Mouse (Mus musculus) embryo, embryonic 10 days (tissue): ENCODE data around the gene Cyyr1.
"Not testable (repeated sequence)": the region's sequence is repeated elsewhere in the genome, so short reads cannot be mapped to it uniquely, and the experiment has no call there.

ENCODE experiments used
- DNase-seq: peaks from one replicate; pipeline ENCODE4 v3.0.0-alpha.2; 2015; ENCODE audit warnings: low spot score

The Cyyr1 gene

DNA sequence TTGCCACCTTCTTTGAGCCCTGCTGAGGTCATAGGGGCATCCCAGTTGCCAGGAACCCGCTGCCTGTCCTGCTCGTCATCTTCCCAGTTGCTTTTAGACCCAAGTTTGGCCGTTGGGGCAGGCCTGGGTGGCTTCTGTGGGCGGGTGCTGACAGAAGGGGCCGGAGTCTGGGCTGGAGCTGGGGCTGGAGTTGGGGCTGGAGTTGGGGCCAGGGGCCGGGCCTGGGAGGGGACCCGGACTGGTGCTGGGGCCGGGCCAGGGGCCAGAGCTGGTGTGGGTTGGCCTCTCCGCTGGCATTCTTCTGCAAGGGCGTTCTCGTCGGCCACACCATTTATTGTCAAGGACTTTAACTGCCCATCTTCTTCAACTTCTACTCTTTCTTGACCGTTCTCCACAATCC lies at the start of gene Cyyr1:
Gene Cyyr1, minus strand, starts transcription at position 101 of the 400 bp plus-strand sequence.
- not testable (repeated sequence) for DNase-seq

DNA sequence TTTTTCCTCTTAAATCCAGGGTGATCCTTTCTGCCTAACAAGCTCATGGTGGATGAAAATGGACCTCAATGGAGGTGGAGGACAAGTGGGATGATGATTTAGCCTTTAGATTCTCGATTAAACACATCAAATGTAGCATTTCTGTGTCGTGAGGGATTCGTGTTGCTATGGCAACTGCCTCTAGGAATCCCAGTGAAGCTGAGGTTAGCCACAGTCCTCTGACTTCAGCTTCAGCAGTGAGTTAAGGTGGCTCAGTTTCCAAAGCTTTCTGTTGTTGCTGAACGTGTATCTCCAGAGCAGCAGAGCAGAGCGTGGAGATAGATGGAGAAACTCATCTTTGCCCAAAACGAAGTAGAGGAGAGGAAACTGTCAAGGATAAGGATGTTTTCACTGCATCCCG lies 35.6 kb upstream of the Cyyr1 start:
- peak; percentile 6 for DNase-seq

DNA sequence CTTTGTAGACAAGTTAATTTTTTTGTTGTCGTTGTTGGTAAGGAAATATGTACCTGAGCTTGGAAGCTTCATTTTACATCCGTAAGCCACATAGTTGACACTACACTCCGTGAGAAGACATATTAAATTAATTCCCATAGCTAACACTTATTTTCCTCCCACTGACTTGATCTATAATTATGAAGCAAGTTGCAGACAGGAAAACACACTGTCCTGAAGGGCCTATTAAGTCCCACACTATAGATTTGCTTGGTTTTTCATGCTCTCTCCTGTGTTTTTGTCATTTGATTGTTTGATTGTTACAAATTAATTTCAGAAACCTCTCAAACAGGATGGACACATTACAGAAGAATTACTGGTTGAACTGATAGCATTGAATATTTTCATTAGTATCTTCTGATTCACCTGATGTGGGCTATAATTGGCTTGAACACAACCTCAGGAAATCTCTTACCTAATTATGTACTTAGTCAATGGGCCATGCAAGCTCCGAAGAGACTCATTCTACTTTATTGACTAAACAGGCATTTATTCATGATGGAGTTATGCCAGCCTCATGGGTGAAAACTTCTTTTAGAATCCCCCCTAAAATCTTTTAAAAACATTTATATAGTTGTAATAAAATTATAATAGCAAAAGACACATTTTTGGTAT lies 34.5 kb upstream of the Cyyr1 start:
- no peak for DNase-seq

DNA sequence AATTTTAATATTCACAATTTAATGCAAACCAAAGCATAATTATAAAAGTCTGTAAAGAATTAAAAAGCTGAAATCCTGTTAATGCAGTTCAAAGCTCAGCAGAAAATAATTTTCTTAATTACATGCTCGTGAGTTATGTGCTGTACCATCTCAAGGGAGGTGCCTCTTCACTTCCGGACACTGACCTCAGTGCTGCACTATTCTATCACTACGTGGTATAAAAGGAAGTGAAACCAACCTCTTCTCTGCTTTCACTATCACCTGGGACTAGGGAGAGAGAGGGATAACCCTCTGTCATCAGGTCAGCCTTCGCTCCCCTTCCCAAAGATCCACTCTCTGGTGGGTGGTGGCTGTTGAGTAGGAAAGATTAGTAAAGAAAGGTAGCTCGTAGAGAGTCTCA lies 13.3 kb upstream of the Cyyr1 start:
- no peak for DNase-seq

DNA sequence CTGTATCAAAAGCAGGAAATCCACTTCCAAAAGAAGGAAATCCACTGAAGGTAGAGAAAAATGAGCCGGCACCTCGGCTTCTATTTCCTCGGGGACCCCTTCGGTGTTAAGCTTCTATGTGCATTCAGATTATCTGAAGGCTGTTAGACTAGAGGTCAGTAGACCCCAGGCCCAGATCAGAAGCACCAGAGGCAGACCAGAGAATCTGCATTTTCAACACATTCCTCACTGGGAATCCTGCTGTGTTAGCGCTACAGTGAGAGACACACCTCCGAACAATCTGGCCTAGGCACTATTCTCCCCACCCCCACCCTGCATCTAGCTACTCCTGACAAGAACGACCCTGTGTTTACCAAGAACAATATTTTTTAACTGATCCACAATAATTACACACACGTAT lies 641 bp upstream of the Cyyr1 start:
- no peak for DNase-seq

DNA sequence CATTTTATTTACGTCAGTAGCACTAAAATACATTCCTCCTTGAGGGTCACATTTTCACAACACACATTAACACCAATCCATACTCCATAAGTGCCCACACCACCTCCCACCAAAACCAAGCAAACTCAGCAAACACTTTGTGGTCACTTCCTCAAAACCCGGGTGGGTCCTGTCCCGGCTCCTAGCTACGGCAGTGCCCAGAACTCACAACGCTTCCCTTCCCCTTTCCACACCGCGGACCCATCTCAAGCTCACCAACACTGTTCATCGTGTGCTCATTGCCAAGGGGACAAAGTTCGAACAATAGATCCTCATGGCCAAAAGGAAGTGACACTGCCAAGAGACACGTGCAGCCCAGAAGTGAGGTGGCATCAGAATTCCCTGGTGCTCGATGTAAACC lies 1.2 kb downstream of the Cyyr1 start:
- DNase-seq: not testable (repeated sequence)

DNA sequence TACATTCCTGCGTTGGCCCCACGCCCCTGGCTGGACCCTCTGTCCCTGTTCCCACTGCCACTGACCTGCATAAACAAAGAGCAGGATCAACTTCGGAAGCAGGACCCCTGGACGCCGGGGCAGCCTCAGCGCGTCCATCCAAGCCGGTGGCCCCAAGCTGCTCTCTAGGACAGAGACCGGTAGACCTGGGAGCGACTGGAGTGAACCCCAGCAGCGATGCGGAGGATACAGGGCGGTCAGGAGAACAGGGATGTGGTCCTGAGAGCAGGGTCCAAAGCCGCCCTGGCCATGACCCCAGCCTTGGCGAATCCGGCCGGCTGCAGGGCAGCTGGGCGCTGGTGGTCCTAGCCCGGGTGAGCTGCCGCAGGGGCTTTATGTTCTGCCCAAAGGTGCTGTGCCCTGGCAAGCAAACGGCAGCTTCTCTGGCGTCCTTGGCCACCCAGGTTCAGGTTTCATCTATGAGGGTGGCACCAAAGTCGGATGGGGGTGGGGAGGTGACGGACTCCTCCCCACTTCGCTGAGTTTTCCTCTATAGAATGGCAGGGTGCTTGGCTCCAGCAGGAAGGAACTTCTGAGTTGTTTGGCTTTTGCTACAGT lies 3.1 kb downstream of the Cyyr1 start:
- peak; percentile 58 for DNase-seq

DNA sequence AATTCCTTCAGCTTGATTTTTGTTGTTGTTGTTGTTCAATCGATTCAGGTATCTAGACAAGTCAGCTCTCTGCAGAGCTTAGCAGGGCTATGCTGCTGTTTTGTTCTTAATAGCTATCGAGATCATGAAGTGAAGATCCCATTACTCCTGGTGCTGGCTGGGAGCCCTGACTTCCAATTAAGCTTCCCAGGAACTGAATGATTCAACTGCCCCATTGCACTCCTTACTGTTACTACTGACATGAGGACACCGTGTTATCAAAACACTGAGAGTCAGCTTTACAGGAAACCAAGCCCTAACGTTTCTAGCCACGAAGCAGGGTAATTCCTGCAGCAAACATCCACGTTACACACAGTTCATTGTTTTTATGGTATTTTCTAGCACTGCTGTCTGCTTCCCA lies 6.7 kb downstream of the Cyyr1 start:
- no peak for DNase-seq

DNA sequence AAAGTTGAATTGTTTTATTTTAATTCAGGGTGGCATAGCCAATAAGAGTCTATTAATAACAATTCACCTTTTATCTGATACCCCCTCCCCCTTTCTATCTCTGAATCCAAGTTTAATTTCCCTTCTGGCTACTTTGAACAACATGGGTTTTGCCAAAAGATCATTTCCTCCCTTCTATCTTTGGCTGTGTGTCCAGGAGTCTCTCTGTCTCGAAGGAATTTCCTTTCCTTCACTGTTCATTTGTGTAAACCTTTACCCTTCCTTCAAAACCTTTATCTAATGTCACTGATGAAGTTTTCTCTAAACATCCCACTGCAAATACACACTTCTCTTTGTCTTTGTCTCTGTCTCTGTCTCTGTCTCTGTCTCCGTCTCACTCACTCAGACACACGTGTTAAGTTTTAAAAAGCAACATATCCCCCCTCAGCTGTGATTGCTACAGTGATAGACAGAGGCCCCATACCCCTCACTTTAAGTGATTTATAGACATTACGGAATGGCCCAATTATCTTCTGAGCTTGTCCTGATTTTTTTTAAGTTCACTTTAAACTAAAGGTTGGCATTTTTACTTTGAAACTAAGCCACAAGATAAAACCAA lies 11.4 kb downstream of the Cyyr1 start:
- no peak for DNase-seq

DNA sequence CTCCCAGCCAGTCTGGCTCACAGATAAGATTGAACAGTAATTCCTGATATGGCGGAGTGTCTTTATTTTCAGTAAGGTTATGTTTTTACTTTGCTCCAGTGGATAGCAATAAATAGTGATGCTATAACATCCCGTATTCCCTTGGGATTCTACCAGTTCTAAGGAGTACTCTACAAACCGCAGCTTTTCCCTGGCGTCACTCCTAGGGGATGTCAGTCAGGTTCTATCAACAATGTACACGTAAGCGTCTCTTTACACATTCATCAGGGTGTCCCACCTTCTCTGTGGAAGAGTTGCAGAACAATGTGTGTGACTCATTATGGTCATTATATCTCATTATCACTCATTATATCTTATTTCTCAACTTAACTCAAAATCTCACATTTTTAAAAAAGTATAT lies 12.2 kb downstream of the Cyyr1 start:
- DNase-seq: no peak

DNA sequence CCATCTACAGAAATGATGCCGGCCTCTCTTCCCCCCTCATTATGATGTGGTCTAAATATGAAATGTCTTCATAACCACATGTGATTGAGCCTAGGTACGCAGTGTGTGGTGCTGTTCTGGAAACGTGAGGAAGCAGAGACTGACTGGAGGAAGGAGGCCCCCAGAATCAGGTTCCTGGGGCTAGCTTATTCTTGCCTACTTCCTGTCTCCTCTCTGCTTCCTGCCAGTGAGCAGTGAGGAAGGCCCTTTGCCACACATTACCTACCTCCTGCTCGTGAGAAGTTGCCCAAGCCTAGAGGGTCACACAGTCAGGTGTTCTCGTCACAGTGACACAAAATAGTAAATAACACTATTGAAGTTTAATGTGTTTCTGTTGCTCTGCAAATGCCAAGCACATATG lies 14.8 kb downstream of the Cyyr1 start:
- no peak for DNase-seq

DNA sequence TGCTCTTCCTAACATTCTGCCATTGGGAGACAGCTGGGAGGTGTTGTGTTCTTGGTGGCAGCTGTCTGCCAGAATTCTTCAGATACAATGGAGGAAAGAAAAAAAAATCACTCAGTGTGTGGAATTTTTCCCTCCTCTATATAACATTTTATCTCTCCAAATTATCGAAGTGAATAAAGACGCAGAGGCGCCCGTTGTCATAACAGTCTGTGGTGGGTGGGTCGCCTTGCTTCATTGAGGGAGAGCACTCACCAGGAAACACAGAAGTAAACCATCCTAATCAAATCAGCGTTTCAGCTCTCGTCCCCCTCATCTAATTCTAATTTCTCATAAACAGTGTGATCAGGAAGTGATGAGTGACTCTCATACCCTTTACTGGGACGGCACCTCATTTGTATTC lies 17.1 kb downstream of the Cyyr1 start:
- no peak for DNase-seq

DNA sequence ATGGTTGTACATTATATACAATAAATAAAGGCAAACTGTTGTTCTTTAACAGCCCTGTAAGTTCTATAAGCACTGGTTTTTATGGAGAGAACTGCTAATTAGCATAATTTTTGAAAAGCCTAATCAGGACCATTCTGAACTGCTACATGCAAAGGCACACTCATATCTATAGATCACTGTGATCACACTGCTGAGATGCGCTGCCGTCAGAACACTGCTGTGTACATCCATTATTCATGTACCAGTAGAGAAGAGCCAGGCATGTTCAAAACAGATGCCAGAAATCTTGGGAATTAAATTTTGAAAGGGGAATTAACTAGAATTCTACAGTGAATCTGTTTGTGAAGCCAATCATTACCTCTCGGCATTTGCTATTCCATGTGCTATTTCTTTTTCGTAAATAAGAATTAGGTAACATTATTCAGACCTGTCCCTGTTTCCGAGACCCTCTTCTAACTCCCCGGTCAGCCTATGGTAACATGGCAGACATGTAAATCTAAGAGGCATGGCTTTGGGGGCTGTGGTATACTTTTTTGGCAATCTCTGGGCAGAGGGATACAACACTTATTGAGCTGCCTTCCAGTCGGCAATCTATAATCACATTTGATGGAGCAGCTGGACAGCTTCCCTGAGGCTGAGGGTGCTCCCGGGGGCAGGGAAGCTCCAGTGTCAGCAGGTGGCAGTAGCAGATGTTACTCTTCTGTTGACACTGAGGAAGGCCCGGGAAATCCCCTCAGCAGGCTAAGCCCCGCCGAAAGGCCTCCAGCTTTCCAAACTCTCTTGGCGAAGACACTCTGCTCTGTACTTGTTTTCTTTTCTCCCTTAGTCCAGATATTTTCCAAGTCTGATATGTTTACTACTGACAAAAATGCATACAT lies 25.2 kb downstream of the Cyyr1 start:
- DNase-seq: peak; percentile 63

DNA sequence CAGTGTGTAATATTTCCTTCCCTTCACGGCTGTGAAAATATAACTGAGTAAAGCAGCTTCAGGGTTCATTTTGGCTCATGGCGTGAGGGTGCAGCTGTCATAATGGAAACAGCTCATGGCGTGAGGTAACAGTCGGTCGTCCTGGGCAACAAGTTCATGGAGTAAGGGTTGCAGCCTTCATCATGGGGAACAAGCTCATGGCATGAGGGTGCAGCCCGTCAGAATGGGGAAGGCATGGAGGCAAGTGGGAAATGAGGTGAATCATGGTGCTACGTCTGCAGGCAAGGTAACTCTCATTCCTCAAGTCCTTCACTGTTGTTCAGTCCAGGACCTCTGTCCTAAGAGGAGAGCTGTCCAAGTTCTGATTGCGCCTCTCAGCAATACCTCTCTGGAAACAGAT lies 28.6 kb downstream of the Cyyr1 start:
- DNase-seq: no peak

DNA sequence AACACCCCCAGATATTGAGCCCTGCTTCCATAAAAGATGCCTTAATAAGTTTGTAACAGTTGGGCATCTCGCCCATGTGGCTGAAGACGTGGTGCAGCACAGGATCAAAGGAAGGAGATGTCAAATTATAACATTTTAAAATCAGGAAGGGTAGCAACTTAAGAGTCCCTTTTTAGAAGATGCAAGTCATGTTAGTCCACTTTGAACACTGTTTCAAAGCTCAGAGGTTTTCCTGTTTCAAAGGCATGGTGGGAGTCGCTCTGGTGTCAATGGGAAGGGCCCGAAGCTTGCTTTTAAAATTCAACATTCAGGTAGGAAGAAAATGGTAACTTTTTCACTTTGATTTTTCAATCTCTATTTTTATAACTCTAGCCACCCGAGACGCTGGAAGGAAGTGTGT lies 45.9 kb downstream of the Cyyr1 start:
- DNase-seq: no peak

DNA sequence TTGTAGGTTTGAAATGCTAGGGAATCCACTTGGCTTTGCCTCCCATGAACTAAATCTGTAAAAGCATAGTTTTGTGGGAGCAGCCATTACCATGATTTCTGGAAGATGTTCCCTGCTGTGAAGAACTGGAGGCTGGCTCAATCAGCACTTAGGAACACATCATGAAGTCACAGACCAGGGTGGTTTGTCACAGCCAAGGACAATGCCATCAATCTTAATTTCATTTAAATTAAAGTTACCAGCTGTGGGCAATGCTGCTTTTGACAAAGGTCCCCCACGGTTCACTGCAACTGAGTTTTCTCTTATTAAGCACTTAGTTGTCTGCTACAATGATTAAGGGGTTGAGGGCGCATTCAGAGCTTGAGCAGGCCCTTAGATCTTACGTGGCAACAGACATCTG lies 48.1 kb downstream of the Cyyr1 start:
- peak; percentile 43 for DNase-seq

DNA sequence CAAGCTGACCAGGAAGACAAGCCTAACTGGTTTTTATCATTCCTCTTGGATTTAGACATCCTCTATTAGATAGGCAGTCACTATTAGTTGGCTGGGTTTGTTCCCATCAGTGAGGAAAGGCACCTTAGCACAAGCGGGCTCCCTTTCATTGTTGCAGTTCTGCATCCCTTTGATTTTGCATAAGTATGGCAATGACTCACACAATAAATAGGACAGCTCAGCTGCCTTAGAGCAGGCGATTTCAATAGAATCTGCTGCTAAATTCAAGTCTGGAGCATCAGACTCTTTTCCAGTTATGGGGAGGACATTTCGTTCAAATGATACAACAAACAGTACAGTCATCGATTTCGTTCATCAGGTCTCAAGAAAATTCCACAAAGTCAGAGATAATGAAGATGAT lies 49.8 kb downstream of the Cyyr1 start:
- DNase-seq: no peak

DNA sequence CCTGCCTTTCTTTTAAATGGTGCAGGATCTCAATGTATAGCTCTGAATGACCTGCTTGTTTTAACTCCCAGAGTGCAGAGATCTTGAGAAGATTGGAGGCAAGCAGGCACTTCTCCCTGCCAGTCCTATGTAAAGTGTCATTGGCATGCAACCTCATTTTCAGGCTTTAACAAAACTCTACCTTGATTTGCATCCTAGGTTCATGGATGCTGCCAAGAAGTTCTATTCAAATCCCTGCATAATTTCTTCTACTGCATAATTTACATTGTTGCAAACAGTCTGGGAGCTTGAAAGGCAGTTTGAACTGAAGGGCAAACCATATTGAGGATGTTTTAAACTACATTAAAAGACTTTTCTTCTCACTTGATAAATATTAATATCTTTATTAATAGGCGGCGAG lies 57.4 kb downstream of the Cyyr1 start:
- DNase-seq: no peak

DNA sequence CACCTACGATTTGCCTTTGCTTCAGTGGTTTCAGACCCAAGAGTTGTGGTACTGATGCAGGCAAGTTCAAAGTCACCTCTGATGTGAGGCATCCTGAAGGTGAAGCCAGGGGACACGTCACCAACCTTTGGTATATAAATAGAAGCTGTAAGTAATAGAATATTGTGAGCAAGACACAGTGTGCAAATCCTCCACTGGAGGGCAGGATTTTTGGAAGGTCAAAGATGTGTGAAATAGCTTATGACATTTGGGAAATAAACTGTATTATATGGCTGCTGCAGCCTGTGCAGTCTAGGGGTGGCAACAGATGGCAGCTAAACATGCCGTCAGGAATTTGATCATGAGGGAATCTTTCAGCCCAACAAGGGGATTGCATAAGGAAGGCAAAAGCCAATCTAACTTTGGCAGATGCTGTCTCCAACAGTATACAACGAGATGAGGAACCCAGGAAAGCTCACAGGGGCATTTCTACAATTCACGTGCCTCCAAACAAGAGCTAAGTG lies 65.0 kb downstream of the Cyyr1 start:
- no peak for DNase-seq

DNA sequence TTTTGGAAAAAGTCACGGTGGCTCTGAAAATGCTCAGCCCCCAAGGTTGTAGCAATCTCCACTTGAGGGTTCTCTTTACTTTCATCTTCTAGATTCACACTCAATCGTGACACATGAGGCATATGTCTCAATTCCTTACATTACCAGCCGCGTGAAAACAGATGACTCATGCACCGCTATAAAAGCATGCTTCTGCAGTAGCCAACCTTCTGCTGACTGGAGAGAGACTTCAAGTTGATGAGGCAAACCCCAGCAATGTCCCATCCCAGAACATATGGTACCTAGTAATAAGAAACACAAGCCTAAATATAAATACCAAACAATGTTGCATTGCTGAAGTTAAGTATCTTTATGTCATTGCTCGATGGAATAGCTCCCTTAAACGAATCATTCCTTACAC lies 65.9 kb downstream of the Cyyr1 start:
- no peak for DNase-seq

DNA sequence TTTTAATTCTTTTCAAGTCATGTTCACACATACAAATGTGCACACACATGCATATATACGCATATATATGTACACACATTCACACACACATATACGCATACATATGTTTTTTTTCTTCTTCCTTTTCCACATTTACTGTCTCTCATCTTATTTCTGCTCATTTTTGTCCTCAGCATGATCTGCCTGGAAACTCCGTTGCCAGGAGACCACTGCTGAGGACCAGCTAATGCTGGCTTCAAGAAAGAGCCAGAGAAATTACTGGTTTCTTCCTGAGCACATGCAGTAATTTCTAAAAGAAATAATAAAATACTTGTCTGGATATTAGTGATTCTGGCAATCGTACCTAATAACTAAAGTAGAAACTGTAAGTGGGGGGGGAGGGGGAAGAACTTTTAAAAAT lies 68.6 kb downstream of the Cyyr1 start:
- no peak for DNase-seq

DNA sequence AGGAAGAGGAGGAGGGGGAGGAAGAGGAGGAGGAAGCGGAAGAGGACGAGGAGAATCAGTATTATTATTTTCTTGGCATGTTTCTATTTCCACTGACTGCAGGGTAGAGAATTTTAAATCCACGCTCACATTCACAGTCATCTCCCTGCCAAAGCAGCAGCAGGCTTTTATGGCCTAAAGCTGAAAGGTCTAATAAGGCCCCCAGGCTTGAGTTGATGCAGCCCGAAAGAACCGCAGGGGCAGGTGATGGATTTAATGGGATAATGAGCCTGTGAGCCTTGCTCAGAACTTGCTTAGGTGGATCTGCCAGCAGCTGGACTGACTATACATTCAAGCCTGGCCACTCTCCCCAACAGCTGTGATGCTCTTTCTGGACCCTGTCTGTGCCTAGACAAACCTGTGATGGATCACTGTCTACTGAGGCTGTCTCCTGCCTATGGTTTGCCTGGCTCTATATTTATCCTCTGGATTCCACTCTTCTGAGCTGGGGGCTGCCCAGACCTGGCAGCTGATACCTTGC lies 78.6 kb downstream of the Cyyr1 start:
- DNase-seq: peak; percentile 16
